Mouse (Mus musculus): Measurements from ENCODE around the gene Brix1.
"Not testable (repeated sequence)": the region's sequence is repeated elsewhere in the genome, so short reads cannot be mapped to it uniquely, and the experiment has no call there.

DNA sequence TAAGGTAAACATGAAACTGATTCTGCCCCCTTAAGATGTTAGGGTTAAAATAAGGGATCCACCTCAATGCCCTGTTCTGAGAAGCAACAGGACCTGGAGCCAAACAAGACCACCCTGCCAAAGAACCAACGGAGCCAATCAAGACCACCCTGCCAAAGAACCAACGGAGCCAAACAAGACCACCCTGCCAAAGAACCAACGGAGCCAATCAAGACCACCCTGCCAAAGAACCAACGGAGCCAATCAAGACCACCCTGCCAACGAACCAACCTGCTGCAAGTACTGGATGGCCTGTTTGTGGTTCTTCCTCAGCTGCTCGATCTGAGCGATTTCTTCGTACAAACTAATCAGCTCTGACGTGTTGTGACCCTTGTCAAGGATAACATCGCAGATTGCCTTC is 47.6 kb upstream of the Brix1 start:
- not testable (repeated sequence) for TF ChIP-seq POLR2A (IDR thresholded peaks at IDR 0.05; ENCODE audit: borderline replicate concordance, low read depth, low read length); CTCF (IDR thresholded peaks at IDR 0.05; ENCODE audit: low read depth, low read length)
